Comparison of ENCODE assay signal across 8 mouse cellular contexts in the genomic region with DNA sequence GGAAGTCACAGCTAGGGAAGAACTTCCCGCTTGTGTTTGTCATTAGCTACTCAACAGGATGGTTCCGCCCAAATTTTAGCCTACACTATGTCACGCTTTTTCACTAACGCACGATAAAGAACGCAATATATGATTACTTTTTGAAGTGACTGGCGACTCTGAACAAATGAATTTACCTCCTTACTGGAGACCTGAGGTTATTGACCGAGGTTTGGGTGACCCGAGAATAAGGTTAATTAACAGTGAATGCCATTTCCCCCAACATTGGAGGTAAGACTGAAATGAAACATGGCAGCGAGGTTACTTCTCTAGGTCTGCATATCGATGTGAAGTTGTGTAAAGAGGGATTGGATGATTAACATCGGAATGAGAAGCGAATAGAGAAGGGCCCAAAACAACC. TPM values are rescaled to one million over a fixed set of nuclear protein-coding genes. Genes with fewer than 3 reads are reported as not detected.
A peak's percentile ranks its signal among the peaks of the same experiment; 100 is the strongest.
DNase-seq lines count a peak whose midpoint lies in the region; ATAC-seq and TF ChIP-seq lines count a peak whose summit lies in the region.

No protein-coding gene starts in this region.

- H3K27me3 ChIP-seq in lung, postnatal 0 days (replicated peaks; ENCODE audit: insufficient read depth, low read length) = no peaks in the 10 kb centered on the region
- H3K27me3 ChIP-seq in embryonic facial prominence, embryonic 11.5 days (ENCODE audit: control insufficient read depth, insufficient read depth, low read length) = no peaks in the 10 kb centered on the region
- no peaks in the 10 kb centered on the region for H3K27me3 ChIP-seq in limb, embryonic 12.5 days
- no peaks in the 10 kb centered on the region for H3K27me3 ChIP-seq in stomach, embryonic 14.5 days (ENCODE audit: control insufficient read depth, insufficient read depth, low read length)

- under 1% methylated on average over 13 of the region's 13 CpGs for WGBS in lung, postnatal 0 days
- 4% methylated on average over 13 of the region's 13 CpGs for WGBS in embryonic facial prominence, embryonic 11.5 days
- 3% methylated on average over 13 of the region's 13 CpGs for WGBS in limb, embryonic 12.5 days
- WGBS in stomach, embryonic 14.5 days = 4% methylated on average over 13 of the region's 13 CpGs

- no peak for TF ChIP-seq EP300 in lung, postnatal 0 days (IDR thresholded peaks at IDR 0.05)

- no peak for DNase-seq in lung, postnatal 0 days (ENCODE audit: low spot score)
- no peak for DNase-seq in lung, postnatal 36 days
- DNase-seq in embryonic facial prominence, embryonic 11.5 days (ENCODE audit: low spot score) = peak; percentile 20
- no peak for DNase-seq in natural killer cell, adult 2 months (ENCODE audit: low spot score in 2 of 2)
- DNase-seq in heart, postnatal 14 days = no peak

- no peaks in the 10 kb centered on the region for H3K9me3 ChIP-seq in lung, postnatal 0 days (ENCODE audit: low read length)
- no peaks in the 10 kb centered on the region for H3K9me3 ChIP-seq in embryonic facial prominence, embryonic 11.5 days (replicated peaks; ENCODE audit: control insufficient read depth, low read length)
- H3K9me3 ChIP-seq in limb, embryonic 12.5 days = no peaks in the 10 kb centered on the region
- H3K9me3 ChIP-seq in stomach, embryonic 14.5 days (ENCODE audit: control insufficient read depth, low read depth, low read length) = no peaks in the 10 kb centered on the region

- no peak for ATAC-seq in lung, postnatal 0 days
- no peak for ATAC-seq in embryonic facial prominence, embryonic 11.5 days (replicated peaks; ENCODE audit: insufficient number of reproducible peaks, low FRiP score, low TSS enrichment, low read depth)
- no peak for ATAC-seq in limb, embryonic 12.5 days (ENCODE audit: insufficient number of reproducible peaks, insufficient read depth, low FRiP score, low TSS enrichment, low read depth)
- ATAC-seq in stomach, embryonic 14.5 days (ENCODE audit: insufficient number of reproducible peaks, insufficient read depth, low FRiP score, low read depth) = no peak
- no peak for ATAC-seq in granulocyte monocyte progenitor cell, adult 5-6 weeks (replicated peaks; ENCODE audit: poor library complexity, severe bottlenecking)

- intact Hi-C loops in heart, postnatal 14 days (cut with DNase I) = loop anchor here (5.0 kb wide), 1 partner anchor 68 kb away; no protein-coding TSS in a partner anchor

- no peak overlapping the region for H3K27ac ChIP-seq in lung, postnatal 0 days (ENCODE audit: low read length)
- peak overlapping the region; percentile 92; the same call in 1 of the 2 replicates for H3K27ac ChIP-seq in embryonic facial prominence, embryonic 11.5 days (replicated peaks; ENCODE audit: low read depth, low read length)
- H3K27ac ChIP-seq in limb, embryonic 12.5 days = 0 out of 2 replicates have a peak overlapping the region, but pooled peaks have one; percentile 96
- H3K27ac ChIP-seq in stomach, embryonic 14.5 days (ENCODE audit: low read length) = peak overlapping the region; percentile 89; the same call in 1 of the 2 replicates

- no peaks in the 10 kb centered on the region for H3K36me3 ChIP-seq in lung, postnatal 0 days (ENCODE audit: insufficient read depth, low read length)
- no peaks in the 10 kb centered on the region for H3K36me3 ChIP-seq in embryonic facial prominence, embryonic 11.5 days (replicated peaks; ENCODE audit: control insufficient read depth, insufficient read depth, low read depth, low read length)
- no peaks in the 10 kb centered on the region for H3K36me3 ChIP-seq in limb, embryonic 12.5 days
- no peaks in the 10 kb centered on the region for H3K36me3 ChIP-seq in stomach, embryonic 14.5 days (ENCODE audit: control insufficient read depth, insufficient read depth, low read length)

- TF ChIP-seq CTCF in lung, postnatal 0 days (IDR thresholded peaks at IDR 0.05) = no peak

- peak overlapping the region; percentile 76 for H3K9ac ChIP-seq in lung, postnatal 0 days (replicated peaks; ENCODE audit: low read depth)
- H3K9ac ChIP-seq in embryonic facial prominence, embryonic 11.5 days (replicated peaks; ENCODE audit: low read length) = peak overlapping the region; percentile 97
- peak overlapping the region; percentile 97; the same call in 1 of the 2 replicates for H3K9ac ChIP-seq in limb, embryonic 12.5 days (replicated peaks)
- peak overlapping the region; percentile 87 for H3K9ac ChIP-seq in stomach, embryonic 14.5 days (replicated peaks; ENCODE audit: low read depth, low read length)

- H3K4me3 ChIP-seq in lung, postnatal 0 days (ENCODE audit: low read depth, low read length) = peak overlapping the region; percentile 87
- H3K4me3 ChIP-seq in embryonic facial prominence, embryonic 11.5 days (ENCODE audit: low read depth, low read length) = peak overlapping the region; percentile 88
- peak overlapping the region; percentile 92 for H3K4me3 ChIP-seq in limb, embryonic 12.5 days (replicated peaks)
- H3K4me3 ChIP-seq in stomach, embryonic 14.5 days (ENCODE audit: low read depth, low read length) = peak overlapping the region; percentile 88

- H3K4me2 ChIP-seq in lung, postnatal 0 days (replicated peaks; ENCODE audit: low read depth, low read length) = peak overlapping the region; percentile 95
- peak overlapping the region; percentile 64 for H3K4me2 ChIP-seq in embryonic facial prominence, embryonic 11.5 days (ENCODE audit: low read depth, low read length)
- H3K4me2 ChIP-seq in limb, embryonic 12.5 days = peak overlapping the region; percentile 83
- H3K4me2 ChIP-seq in stomach, embryonic 14.5 days (replicated peaks; ENCODE audit: low read depth, low read length) = peak overlapping the region; percentile 89

- H3K4me1 ChIP-seq in lung, postnatal 0 days (ENCODE audit: insufficient read depth, low read depth, low read length) = peaks cover 14% of the 10 kb centered on the region; the same call in 1 of the 2 replicates
- no peaks in the 10 kb centered on the region for H3K4me1 ChIP-seq in embryonic facial prominence, embryonic 11.5 days (ENCODE audit: control insufficient read depth, insufficient read depth, low read length)
- H3K4me1 ChIP-seq in limb, embryonic 12.5 days (replicated peaks) = peaks cover 24% of the 10 kb centered on the region
- H3K4me1 ChIP-seq in stomach, embryonic 14.5 days (ENCODE audit: control insufficient read depth, insufficient read depth, low read length) = peaks cover 9% of the 10 kb centered on the region

RNA-seq across cellular contexts. Expression of a gene that starts 0.7 kb away (rescaled TPM):
- polyA plus RNA-seq in lung, postnatal 0 days (2015; fragmentation: Nextera tagmentation; extraction: Ambion mirVana) = 0.55 and 0.76 TPM in 2 replicates
- polyA plus RNA-seq in embryonic facial prominence, embryonic 11.5 days (2014; fragmentation: Nextera tagmentation; extraction: Ambion mirVana) = 13.7 and 16.8 TPM in 2 replicates
- polyA plus RNA-seq in limb, embryonic 12.5 days (2016; fragmentation: Nextera tagmentation; extraction: Ambion mirVana) = 13.1 and 14.3 TPM in 2 replicates
- polyA plus RNA-seq in stomach, embryonic 14.5 days (2014; fragmentation: Nextera tagmentation; extraction: Ambion mirVana) = 11.4 and 15.9 TPM in 2 replicates
- total RNA-seq in granulocyte monocyte progenitor cell, adult 5-6 weeks (2014; fragmentation: Nextera tagmentation) = 10.7 and 13.0 TPM in 2 replicates
- total RNA-seq in granulocyte monocyte progenitor cell, adult 5-6 weeks (2017) = 20.8 and 20.9 TPM in 2 replicates
- 1 to 10 TPM; 1.9 to 2.4 TPM for total RNA-seq in heart, postnatal 14 days (2021)

RNA-seq across cellular contexts. Expression of a gene that starts 0.8 kb away (rescaled TPM):
- polyA plus RNA-seq in lung, postnatal 0 days (2015; fragmentation: Nextera tagmentation; extraction: Ambion mirVana) = 98.7 and 113 TPM in 2 replicates
- polyA plus RNA-seq in embryonic facial prominence, embryonic 11.5 days (2014; fragmentation: Nextera tagmentation; extraction: Ambion mirVana) = 135 and 160 TPM in 2 replicates
- 158 and 161 TPM in 2 replicates for polyA plus RNA-seq in limb, embryonic 12.5 days (2016; fragmentation: Nextera tagmentation; extraction: Ambion mirVana)
- 135 and 152 TPM in 2 replicates for polyA plus RNA-seq in stomach, embryonic 14.5 days (2014; fragmentation: Nextera tagmentation; extraction: Ambion mirVana)
- 72.0 and 77.1 TPM in 2 replicates for total RNA-seq in granulocyte monocyte progenitor cell, adult 5-6 weeks (2014; fragmentation: Nextera tagmentation)
- total RNA-seq in granulocyte monocyte progenitor cell, adult 5-6 weeks (2017) = 91.5 and 124 TPM in 2 replicates
- 10 to 100 TPM; 41.2 to 45.0 TPM for total RNA-seq in heart, postnatal 14 days (2021)

RNA-seq across cellular contexts. Expression of a gene that starts 56.1 kb away (rescaled TPM):
- polyA plus RNA-seq in lung, postnatal 0 days (2015; fragmentation: Nextera tagmentation; extraction: Ambion mirVana) = not detected in 2 replicates
- not detected in 2 replicates for polyA plus RNA-seq in embryonic facial prominence, embryonic 11.5 days (2014; fragmentation: Nextera tagmentation; extraction: Ambion mirVana)
- not detected in 2 replicates for polyA plus RNA-seq in limb, embryonic 12.5 days (2016; fragmentation: Nextera tagmentation; extraction: Ambion mirVana)
- polyA plus RNA-seq in stomach, embryonic 14.5 days (2014; fragmentation: Nextera tagmentation; extraction: Ambion mirVana) = not detected in 2 replicates
- not detected in 2 replicates for total RNA-seq in granulocyte monocyte progenitor cell, adult 5-6 weeks (2014; fragmentation: Nextera tagmentation)
- total RNA-seq in granulocyte monocyte progenitor cell, adult 5-6 weeks (2017) = not detected in 2 replicates
- not detected for total RNA-seq in heart, postnatal 14 days (2021)
